Mouse (Mus musculus): ENCODE data around the gene Vps45.

GRCm38 (mm10) chr3:95993881-95994280 is 64.4 kb downstream of the Vps45 start:
- no peak for TF ChIP-seq CTCF (IDR thresholded peaks at IDR 0.05; ENCODE audit: control insufficient read depth, insufficient read depth, insufficient replicate concordance, low read depth, low read length)
- TF ChIP-seq POLR2A (IDR thresholded peaks at IDR 0.05; ENCODE audit: control insufficient read depth, low read depth, low read length): no peak
